Mouse (Mus musculus): ENCODE measurements around the gene Slc12a3. TPM values are rescaled to one million over a fixed set of nuclear protein-coding genes. Genes with fewer than 3 reads are reported as not detected.
"Not testable (repeated sequence)": the region's sequence is repeated elsewhere in the genome, so short reads cannot be mapped to it uniquely, and the experiment has no call there.

Gene Slc12a3
- polyA plus RNA-seq, 1 experiment from 2014 or later = 0.12 TPM

- no peak overlapping the region for H3K4me2 ChIP-seq (replicated peaks)
- H3K27me3 ChIP-seq = no peaks in the 10 kb centered on the region
- no peak overlapping the region for H3K27ac ChIP-seq
- no peaks in the 10 kb centered on the region for H3K9me3 ChIP-seq
- peaks cover 58% of the 10 kb centered on the region for H3K36me3 ChIP-seq
- 94% methylated on average over 8 of the region's 8 CpGs for WGBS
- H3K9ac ChIP-seq = no peak overlapping the region
- no peak overlapping the region for H3K4me3 ChIP-seq
- H3K4me1 ChIP-seq = peaks cover 3% of the 10 kb centered on the region; the same call in 1 of the 2 replicates
- ATAC-seq (ENCODE audit: insufficient number of reproducible peaks, insufficient read depth, low FRiP score, low TSS enrichment) = no peak
These were observed 61.9 kb downstream of the Slc12a3 start for GRCm38 (mm10) chr8:94390910-94391309.

- H3K4me2 ChIP-seq (replicated peaks) = no peak overlapping the region
- H3K27ac ChIP-seq = no peak overlapping the region
- H3K36me3 ChIP-seq = peaks cover 58% of the 10 kb centered on the region
- no peaks in the 10 kb centered on the region for H3K9me3 ChIP-seq
- no peaks in the 10 kb centered on the region for H3K27me3 ChIP-seq
- H3K9ac ChIP-seq = no peak overlapping the region
- no peak overlapping the region for H3K4me3 ChIP-seq
- H3K4me1 ChIP-seq = peaks cover 3% of the 10 kb centered on the region; the same call in 1 of the 2 replicates
- ATAC-seq (ENCODE audit: insufficient number of reproducible peaks, insufficient read depth, low FRiP score, low TSS enrichment) = no peak
- 79% methylated on average over 12 of the region's 12 CpGs for WGBS
These were observed 63.1 kb downstream of the Slc12a3 start for GRCm38 (mm10) chr8:94392147-94392546.

GRCm38 (mm10) chr8:94392648-94393047, 63.6 kb downstream of the Slc12a3 start:
- H3K27me3 ChIP-seq = no peaks in the 10 kb centered on the region
- no peak overlapping the region for H3K9ac ChIP-seq
- no peak overlapping the region for H3K27ac ChIP-seq
- peaks cover 3% of the 10 kb centered on the region; the same call in 1 of the 2 replicates for H3K4me1 ChIP-seq
- ATAC-seq (ENCODE audit: insufficient number of reproducible peaks, insufficient read depth, low FRiP score, low TSS enrichment) = no peak
- no peak overlapping the region for H3K4me2 ChIP-seq (replicated peaks)
- peaks cover 58% of the 10 kb centered on the region for H3K36me3 ChIP-seq
- 79% methylated on average over 6 of the region's 6 CpGs for WGBS
- no peaks in the 10 kb centered on the region for H3K9me3 ChIP-seq
- no peak overlapping the region for H3K4me3 ChIP-seq

GRCm38 (mm10) chr8:94395851-94396540, 67.0 kb downstream of the Slc12a3 start:
- ATAC-seq (ENCODE audit: insufficient number of reproducible peaks, insufficient read depth, low FRiP score, low TSS enrichment) = no peak
- H3K4me1 ChIP-seq = no peaks in the 10 kb centered on the region
- no peak overlapping the region for H3K4me3 ChIP-seq
- no peak overlapping the region for H3K27ac ChIP-seq
- peaks cover 40% of the 10 kb centered on the region for H3K36me3 ChIP-seq
- no peak overlapping the region for H3K9ac ChIP-seq
- H3K27me3 ChIP-seq = no peaks in the 10 kb centered on the region
- no peaks in the 10 kb centered on the region for H3K9me3 ChIP-seq
- no peak overlapping the region for H3K4me2 ChIP-seq (replicated peaks)
- 85% methylated on average over 6 of the region's 6 CpGs for WGBS

- H3K4me1 ChIP-seq = no peaks in the 10 kb centered on the region
- no peak overlapping the region for H3K4me2 ChIP-seq (replicated peaks)
- H3K27ac ChIP-seq = no peak overlapping the region
- 65% methylated on average over 11 of the region's 11 CpGs for WGBS
- H3K9me3 ChIP-seq = no peaks in the 10 kb centered on the region
- no peak overlapping the region for H3K4me3 ChIP-seq
- ATAC-seq (ENCODE audit: insufficient number of reproducible peaks, insufficient read depth, low FRiP score, low TSS enrichment) = no peak
- H3K36me3 ChIP-seq = peaks cover 29% of the 10 kb centered on the region
- no peak overlapping the region for H3K9ac ChIP-seq
- no peaks in the 10 kb centered on the region for H3K27me3 ChIP-seq
These were observed 68.1 kb downstream of the Slc12a3 start for GRCm38 (mm10) chr8:94396964-94397657.

- H3K36me3 ChIP-seq = peaks cover 20% of the 10 kb centered on the region
- no peak overlapping the region for H3K27ac ChIP-seq
- H3K4me3 ChIP-seq = no peak overlapping the region
- no peak overlapping the region for H3K4me2 ChIP-seq (replicated peaks)
- H3K4me1 ChIP-seq = no peaks in the 10 kb centered on the region
- H3K27me3 ChIP-seq = no peaks in the 10 kb centered on the region
- 80% methylated on average over 6 of the region's 6 CpGs for WGBS
- H3K9me3 ChIP-seq = no peaks in the 10 kb centered on the region
- H3K9ac ChIP-seq = no peak overlapping the region
- ATAC-seq (ENCODE audit: insufficient number of reproducible peaks, insufficient read depth, low FRiP score, low TSS enrichment) = no peak
These were observed 69.6 kb downstream of the Slc12a3 start for GRCm38 (mm10) chr8:94398587-94398986.

GRCm38 (mm10) chr8:94399361-94399953, 70.5 kb downstream of the Slc12a3 start:
- peaks cover 14% of the 10 kb centered on the region for H3K36me3 ChIP-seq
- H3K9ac ChIP-seq = no peak overlapping the region
- H3K27me3 ChIP-seq = no peaks in the 10 kb centered on the region
- no peak overlapping the region for H3K4me3 ChIP-seq
- no peak for ATAC-seq (ENCODE audit: insufficient number of reproducible peaks, insufficient read depth, low FRiP score, low TSS enrichment)
- no peaks in the 10 kb centered on the region for H3K4me1 ChIP-seq
- H3K27ac ChIP-seq = no peak overlapping the region
- no peak overlapping the region for H3K4me2 ChIP-seq (replicated peaks)
- H3K9me3 ChIP-seq = no peaks in the 10 kb centered on the region
- 81% methylated on average over 3 of the region's 3 CpGs for WGBS

- not testable (repeated sequence) for ATAC-seq (ENCODE audit: insufficient number of reproducible peaks, insufficient read depth, low FRiP score, low TSS enrichment)
- 69% methylated on average over 2 of the region's 2 CpGs for WGBS
These were observed 71.0 kb downstream of the Slc12a3 start for GRCm38 (mm10) chr8:94399957-94400356.

GRCm38 (mm10) chr8:94408443-94409080, 79.6 kb downstream of the Slc12a3 start:
- Histone ChIP-seq H3K27ac (no peak overlapping the region), H3K4me1 (no peaks in the 10 kb centered on the region), H3K9me3 (no peaks in the 10 kb centered on the region), H3K4me2 (replicated peaks) (no peak overlapping the region), H3K9ac (no peak overlapping the region), H3K27me3 (no peaks in the 10 kb centered on the region), H3K4me3 (no peak overlapping the region), H3K36me3 (no peaks in the 10 kb centered on the region)
- WGBS = 63% methylated on average over 8 of the region's 8 CpGs
- ATAC-seq (ENCODE audit: insufficient number of reproducible peaks, insufficient read depth, low FRiP score, low TSS enrichment) = no peak

More at GRCm38 (mm10) chr8:94399957-94400356, 71.0 kb downstream of the Slc12a3 start:
- not testable (repeated sequence) for H3K4me2 ChIP-seq (replicated peaks); H3K4me1 ChIP-seq; H3K4me3 ChIP-seq; H3K9ac ChIP-seq; H3K27me3 ChIP-seq; H3K36me3 ChIP-seq; H3K9me3 ChIP-seq; H3K27ac ChIP-seq

- no peak for ATAC-seq (ENCODE audit: insufficient number of reproducible peaks, insufficient read depth, low FRiP score, low TSS enrichment)
- 86% methylated on average over 7 of the region's 7 CpGs for WGBS
- no peak overlapping the region for H3K9ac ChIP-seq
- H3K36me3 ChIP-seq = no peaks in the 10 kb centered on the region
- no peaks in the 10 kb centered on the region for H3K4me1 ChIP-seq
- H3K4me3 ChIP-seq = no peak overlapping the region
- no peaks in the 10 kb centered on the region for H3K27me3 ChIP-seq
- H3K27ac ChIP-seq = no peak overlapping the region
- H3K4me2 ChIP-seq (replicated peaks) = no peak overlapping the region
- H3K9me3 ChIP-seq = no peaks in the 10 kb centered on the region
These were observed 80.5 kb downstream of the Slc12a3 start for GRCm38 (mm10) chr8:94409523-94409922.

GRCm38 (mm10) chr8:94412518-94412917, 83.5 kb downstream of the Slc12a3 start:
- H3K9ac ChIP-seq = no peak overlapping the region
- no peak overlapping the region for H3K27ac ChIP-seq
- H3K4me2 ChIP-seq (replicated peaks) = no peak overlapping the region
- H3K9me3 ChIP-seq = no peaks in the 10 kb centered on the region
- no peak for ATAC-seq (ENCODE audit: insufficient number of reproducible peaks, insufficient read depth, low FRiP score, low TSS enrichment)
- no peaks in the 10 kb centered on the region for H3K27me3 ChIP-seq
- H3K36me3 ChIP-seq = no peaks in the 10 kb centered on the region
- H3K4me1 ChIP-seq = no peaks in the 10 kb centered on the region
- H3K4me3 ChIP-seq = no peak overlapping the region
- WGBS = 85% methylated on average over 6 of the region's 6 CpGs
